Mouse (Mus musculus): Measurements from ENCODE around the gene Nsg1. TPM values are rescaled to one million over a fixed set of nuclear protein-coding genes. Genes with fewer than 3 reads are reported as not detected.

The Nsg1 gene
- polyA plus RNA-seq, 1 experiment from 2014 or later: 12.7 TPM

DNA sequence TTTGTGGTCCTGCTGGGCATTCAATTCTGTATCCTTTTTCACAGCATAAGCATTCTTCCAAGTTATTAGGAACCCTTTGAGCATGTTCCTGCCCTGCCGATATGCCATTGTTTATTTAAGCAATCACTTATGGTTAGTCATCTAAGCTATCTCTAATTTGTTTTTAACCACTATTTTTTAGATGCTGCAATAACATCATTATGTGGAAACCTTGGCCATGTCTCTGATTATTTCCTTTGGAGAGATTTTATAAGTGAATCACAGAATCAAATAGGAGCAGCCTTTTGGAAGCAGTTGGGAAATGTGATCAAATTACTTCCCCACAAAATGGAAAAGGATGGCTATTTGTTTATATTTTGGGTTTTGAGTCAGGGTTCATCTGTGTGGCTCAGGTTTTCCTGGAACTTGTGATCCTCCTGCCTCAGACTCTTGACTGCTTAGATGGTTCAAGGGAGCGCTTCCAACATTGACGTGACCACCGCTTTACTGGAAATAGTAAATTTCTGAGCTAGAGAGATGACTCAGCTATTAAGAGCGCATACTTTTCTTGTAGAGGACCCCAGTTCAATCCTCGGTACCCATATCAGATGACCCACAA, 25.1 kb upstream of the Nsg1 start:
- ATAC-seq (no peak), DNase-seq (ENCODE audit: low read depth, low spot score) (no peak)
- peaks cover 18% of the 10 kb centered on the region for H3K27me3 ChIP-seq
- in situ Hi-C loops (cut with MboI; ENCODE audit: low pct_unique_long_range_greater_than_20kb): loop anchor here (5.0 to 25.0 kb wide), 2 partner anchors 82 to 272 kb away; no protein-coding TSS in a partner anchor
- ChIA-PET POLR2A (no interaction called here), CTCF (interaction anchor here (1.0 to 1.4 kb wide), 3 partner anchors 12 to 402 kb away, joined by 3 read pairs; no protein-coding TSS in a partner anchor)
- no peak for TF ChIP-seq CTCF (IDR thresholded peaks at IDR 0.05)

DNA sequence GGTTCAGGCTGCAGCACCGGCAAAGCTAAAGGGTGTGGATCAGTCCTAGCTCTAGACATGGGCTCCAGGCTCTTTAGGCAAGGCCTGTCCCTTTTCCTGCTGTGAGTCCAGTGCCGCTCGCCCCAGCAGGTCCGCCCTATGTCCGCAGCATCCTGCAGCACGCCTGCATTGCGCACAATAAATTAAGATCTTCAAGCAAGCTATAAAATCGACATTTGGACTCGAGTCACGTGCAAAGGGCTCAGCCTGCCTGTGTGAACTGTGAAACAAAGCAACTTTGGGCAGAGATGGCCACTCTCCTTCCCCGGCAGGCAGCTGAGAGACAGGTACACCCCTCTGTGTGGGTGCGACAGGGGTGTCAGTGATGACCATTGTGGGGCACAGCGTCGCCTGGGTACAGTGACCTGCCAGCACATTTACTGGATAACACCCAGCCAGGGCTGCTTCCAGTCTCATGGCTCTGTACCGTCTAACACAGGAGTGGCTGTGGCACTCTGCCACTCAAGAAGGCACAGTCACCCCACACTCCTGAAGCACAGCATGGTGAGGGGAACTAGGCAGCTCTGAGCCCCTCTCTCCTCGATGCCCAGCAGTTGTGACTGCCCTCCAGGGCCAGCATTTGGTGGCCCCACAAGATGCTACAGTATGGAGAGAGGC, 14.7 kb upstream of the Nsg1 start:
- ATAC-seq (no peak), DNase-seq (ENCODE audit: low read depth, low spot score) (no peak)
- CTCF ChIA-PET: no interaction called here
- in situ Hi-C loops (cut with MboI; ENCODE audit: low pct_unique_long_range_greater_than_20kb): no loop called here
- POLR2A ChIA-PET: no interaction called here
- TF ChIP-seq CTCF (IDR thresholded peaks at IDR 0.05): no peak
- H3K27me3 ChIP-seq: peaks cover 46% of the 10 kb centered on the region

DNA sequence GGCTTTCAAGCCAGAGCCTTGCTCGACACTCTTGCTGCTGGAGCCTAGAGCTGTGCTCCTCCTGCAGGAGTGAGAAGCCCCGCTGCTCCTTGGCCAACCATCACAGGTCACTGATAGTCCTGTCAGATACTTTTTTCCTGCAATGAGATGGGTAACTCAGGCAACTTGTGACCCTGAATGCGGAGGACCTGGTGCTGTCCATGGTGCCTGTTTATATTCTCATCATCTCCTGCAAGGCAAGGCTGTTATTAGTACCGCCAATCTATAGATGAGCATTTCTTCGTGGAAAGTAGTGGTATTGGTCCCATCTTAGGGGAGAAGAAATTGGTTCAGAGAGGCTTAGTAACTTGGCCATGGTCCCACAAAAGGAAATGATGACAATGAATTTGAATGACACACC, 14.1 kb upstream of the Nsg1 start:
- POLR2A ChIA-PET: no interaction called here
- DNase-seq (ENCODE audit: low read depth, low spot score): no peak
- TF ChIP-seq CTCF (IDR thresholded peaks at IDR 0.05): no peak
- in situ Hi-C loops (cut with MboI; ENCODE audit: low pct_unique_long_range_greater_than_20kb): no loop called here
- peaks cover 42% of the 10 kb centered on the region for H3K27me3 ChIP-seq
- CTCF ChIA-PET: no interaction called here
- no peak for ATAC-seq

DNA sequence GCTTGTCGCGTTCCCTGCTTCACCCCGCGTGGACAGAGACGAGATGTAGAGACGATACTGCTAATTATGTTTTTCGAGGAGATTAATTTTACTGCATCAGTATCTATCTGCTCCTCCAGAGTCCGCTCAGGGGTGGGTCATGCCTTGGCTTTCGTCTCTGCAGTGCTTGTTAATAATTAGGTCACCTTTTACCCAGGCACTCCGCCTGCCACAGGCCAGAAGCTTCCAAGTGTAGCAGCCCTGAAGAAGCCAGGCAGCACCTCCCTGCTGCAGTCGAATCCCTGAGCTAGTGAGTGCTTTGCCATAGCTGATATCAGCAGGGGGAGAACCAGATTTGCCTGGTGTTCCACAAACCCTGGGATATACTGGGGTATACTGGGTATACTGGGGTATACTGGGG, 8.8 kb upstream of the Nsg1 start:
- TF ChIP-seq CTCF (IDR thresholded peaks at IDR 0.05): no peak
- in situ Hi-C loops (cut with MboI; ENCODE audit: low pct_unique_long_range_greater_than_20kb): no loop called here
- ChIA-PET CTCF (no interaction called here), POLR2A (no interaction called here)
- DNase-seq (ENCODE audit: low read depth, low spot score): no peak
- H3K27me3 ChIP-seq: peaks cover 17% of the 10 kb centered on the region
- ATAC-seq: no peak

DNA sequence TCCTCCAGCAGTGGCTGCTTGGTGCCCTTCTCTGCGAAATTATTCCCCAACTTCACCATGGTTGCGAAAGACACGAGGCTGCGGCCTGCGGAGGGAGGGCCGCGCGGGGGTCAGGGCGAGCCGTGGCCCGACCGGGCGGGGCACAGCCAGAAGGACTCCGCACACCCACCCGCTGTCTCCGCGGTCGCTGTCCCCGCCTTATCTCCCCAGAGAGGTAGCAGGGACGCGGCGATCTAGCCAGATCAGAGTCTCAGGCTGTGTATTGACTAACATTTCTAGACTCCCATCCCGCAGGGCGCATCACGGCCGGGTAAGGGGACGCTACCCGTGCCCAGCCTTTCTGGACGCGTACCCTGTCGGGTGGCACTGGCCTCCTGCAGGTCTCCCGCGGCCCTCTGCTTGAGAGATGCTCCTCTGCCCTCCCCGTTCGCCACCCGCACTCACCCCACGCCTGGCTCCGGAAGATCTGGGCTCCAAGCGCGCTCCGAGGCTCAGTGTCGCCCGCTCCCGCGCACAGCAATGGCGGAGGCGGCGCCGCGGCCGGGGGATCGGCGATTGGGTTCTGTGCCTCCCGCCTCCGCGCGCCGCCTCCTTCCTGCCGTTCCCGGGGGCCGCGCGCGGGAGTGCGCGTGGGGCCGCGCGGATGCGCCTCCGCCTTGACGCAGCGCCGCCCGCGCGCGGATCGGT, 617 bp downstream of the Nsg1 start:
- ATAC-seq (peak; percentile 32), DNase-seq (ENCODE audit: low read depth, low spot score) (no peak)
- no peak for TF ChIP-seq CTCF (IDR thresholded peaks at IDR 0.05)
- in situ Hi-C loops (cut with MboI; ENCODE audit: low pct_unique_long_range_greater_than_20kb): no loop called here
- POLR2A ChIA-PET: no interaction called here
- peaks cover 46% of the 10 kb centered on the region for H3K27me3 ChIP-seq
- CTCF ChIA-PET: no interaction called here

DNA sequence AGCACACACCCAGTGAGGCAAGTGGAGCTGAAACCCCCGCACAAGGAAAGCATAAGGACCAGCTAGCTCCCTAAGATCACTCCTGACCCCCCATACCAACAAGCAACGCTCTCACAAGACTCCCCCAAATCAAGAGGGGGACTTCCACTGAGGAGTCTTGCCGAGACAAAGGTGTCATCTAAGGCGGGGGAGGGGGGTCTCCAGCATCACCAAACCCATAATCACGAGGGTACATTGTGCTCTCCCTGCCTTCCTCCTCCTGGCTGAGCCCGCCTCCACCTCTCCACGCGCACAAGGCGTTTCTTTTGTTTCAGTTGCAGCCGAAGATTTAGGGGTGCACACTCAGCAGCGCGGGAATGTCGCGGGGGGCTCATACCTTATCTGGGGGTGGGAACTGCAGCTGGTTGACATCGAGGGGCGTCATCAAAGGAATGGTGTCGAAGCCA, 1.2 kb downstream of the Nsg1 start:
- ChIA-PET CTCF (no interaction called here), POLR2A (no interaction called here)
- DNase-seq (ENCODE audit: low read depth, low spot score) (no peak), ATAC-seq (no peak)
- in situ Hi-C loops (cut with MboI; ENCODE audit: low pct_unique_long_range_greater_than_20kb): no loop called here
- no peak for TF ChIP-seq CTCF (IDR thresholded peaks at IDR 0.05)
- H3K27me3 ChIP-seq: peaks cover 45% of the 10 kb centered on the region

DNA sequence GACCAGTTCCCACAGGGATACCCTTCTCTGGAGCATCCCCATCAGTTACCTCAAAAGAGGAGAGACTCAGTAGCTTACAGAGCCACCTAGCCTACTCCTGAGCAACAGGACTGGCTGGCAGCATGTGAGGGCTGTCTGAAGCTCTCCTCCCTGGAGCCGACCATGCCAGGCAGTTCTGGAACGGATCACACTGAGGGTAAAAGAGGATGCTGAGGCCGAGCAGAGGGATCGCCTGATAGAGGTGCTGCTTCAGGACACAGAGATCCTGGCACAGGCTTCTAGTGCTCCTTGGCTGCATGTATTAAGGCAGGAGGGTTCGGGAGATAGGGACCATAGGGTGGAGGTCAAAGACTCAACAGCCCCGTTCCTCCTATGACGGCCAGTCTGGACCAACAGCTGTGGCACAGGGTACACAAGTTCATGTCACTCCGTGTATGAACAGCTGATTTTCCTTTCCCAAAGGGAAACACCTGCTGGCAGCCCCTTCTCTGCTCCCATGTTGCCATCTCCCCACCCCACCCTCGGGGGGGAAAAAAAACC, 2.2 kb downstream of the Nsg1 start:
- no peak for ATAC-seq
- ChIA-PET CTCF (no interaction called here), POLR2A (no interaction called here)

DNA sequence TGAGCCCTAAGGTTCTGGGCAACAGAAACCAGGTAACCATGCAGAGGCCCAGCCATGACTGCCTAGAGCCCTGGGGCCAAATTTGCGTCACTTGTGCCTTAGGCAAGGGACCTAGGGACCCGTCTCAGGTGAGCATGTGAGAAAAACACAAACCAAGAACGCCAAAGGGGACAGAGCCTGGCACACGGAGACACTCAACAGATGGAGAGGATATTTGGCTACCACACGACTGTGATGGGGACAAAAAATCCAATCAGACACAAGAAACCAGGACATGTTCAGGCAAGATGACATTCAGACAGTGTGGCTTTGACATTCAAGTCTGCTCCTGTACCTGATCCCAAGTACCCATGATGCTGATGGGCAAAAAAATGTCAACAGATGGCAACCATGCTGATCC, 6.1 kb downstream of the Nsg1 start:
- ChIA-PET CTCF (no interaction called here), POLR2A (no interaction called here)
- DNase-seq (ENCODE audit: low read depth, low spot score) (no peak), ATAC-seq (no peak)
- in situ Hi-C loops (cut with MboI; ENCODE audit: low pct_unique_long_range_greater_than_20kb): no loop called here
- TF ChIP-seq CTCF (IDR thresholded peaks at IDR 0.05): no peak
- H3K27me3 ChIP-seq: peaks cover 14% of the 10 kb centered on the region

More for the DNA sequence above, 2.2 kb downstream of the Nsg1 start:
- TF ChIP-seq CTCF (IDR thresholded peaks at IDR 0.05): no peak
- DNase-seq (ENCODE audit: low read depth, low spot score): no peak
- peaks cover 42% of the 10 kb centered on the region for H3K27me3 ChIP-seq
- in situ Hi-C loops (cut with MboI; ENCODE audit: low pct_unique_long_range_greater_than_20kb): no loop called here

DNA sequence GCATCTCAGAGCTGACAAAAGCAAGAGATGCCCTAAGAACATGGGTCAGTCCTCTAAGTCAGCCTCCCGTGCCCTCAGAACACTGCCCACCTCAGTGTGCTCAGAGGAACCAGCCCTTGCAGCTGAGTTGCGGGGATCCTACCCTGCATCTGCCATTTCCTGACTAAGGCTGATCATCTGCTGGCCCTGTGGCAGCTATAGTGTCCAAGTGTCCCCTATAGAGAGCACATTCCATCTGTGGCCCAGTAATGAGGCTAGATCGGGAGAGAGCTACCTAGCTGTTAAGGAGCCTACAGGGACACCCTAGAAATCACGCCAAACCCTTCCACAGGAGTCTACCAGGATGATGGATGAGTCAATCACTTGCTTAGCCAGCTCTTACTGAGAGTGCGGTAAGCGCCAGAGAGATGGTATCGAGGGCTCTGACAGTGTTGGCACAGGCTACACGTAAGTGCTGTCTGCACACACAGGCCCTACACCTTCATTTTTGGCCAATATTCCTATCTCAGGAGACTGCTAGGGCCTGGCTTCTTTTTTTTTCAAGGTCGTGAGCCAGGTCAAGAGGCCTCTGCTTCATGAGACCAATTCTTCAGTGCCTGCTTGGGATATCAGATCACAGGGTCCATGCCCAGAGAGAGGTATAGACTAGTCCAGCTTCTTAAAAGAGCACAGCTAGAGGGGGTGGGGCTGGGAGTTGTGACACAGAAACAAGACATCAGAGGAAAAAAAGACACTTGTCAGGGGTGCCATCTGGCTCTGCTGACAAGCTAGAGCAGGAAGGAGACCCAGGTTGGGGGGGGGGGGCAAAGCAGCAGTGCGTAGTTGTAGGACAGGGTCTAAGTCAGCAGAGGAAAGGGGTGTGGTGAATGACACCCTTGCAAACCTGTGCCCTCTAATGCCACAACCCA, 7.3 kb downstream of the Nsg1 start:
- peaks cover 6% of the 10 kb centered on the region for H3K27me3 ChIP-seq
- ATAC-seq: no peak
- in situ Hi-C loops (cut with MboI; ENCODE audit: low pct_unique_long_range_greater_than_20kb): no loop called here
- ChIA-PET CTCF (interaction anchor here (0.6 to 3.1 kb wide), 2 partner anchors 45 to 58 kb away, joined by 3 to 10 read pairs; no protein-coding TSS in a partner anchor), POLR2A (interaction anchor here (0.6 kb wide), 1 partner anchor 80 kb away, joined by 4 read pairs; no protein-coding TSS in a partner anchor)
- DNase-seq (ENCODE audit: low read depth, low spot score): no peak
- TF ChIP-seq CTCF (IDR thresholded peaks at IDR 0.05): no peak

DNA sequence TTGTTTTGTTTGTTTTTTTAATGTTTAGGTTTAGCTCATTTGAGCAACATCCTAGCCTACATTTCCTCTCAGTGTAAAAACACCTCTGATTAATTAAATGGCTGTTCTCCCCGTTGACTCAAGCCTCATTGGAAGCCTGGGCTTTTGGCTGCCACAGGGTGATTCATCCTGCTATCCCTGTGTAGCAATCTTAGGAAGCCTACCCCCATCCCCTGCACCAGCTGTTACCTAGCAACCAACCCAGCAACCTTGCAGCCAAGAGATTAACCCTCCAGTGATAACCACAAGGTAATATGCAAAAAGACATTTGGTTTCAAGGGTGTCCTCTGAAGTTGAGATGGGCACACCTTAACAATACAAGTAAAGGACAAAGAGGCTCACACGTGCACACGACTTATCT, 8.4 kb downstream of the Nsg1 start:
- ATAC-seq (peak; percentile 79), DNase-seq (ENCODE audit: low read depth, low spot score) (peak; percentile 57)
- in situ Hi-C loops (cut with MboI; ENCODE audit: low pct_unique_long_range_greater_than_20kb): no loop called here
- ChIA-PET POLR2A (no interaction called here), CTCF (interaction anchor here (1.0 to 3.1 kb wide), 2 partner anchors 33 to 46 kb away, joined by 3 to 10 read pairs; no protein-coding TSS in a partner anchor)
- TF ChIP-seq CTCF (IDR thresholded peaks at IDR 0.05): no peak
- H3K27me3 ChIP-seq: no peaks in the 10 kb centered on the region
